Comparison of ENCODE assay signal across 15 mouse cellular contexts in the genomic region with DNA sequence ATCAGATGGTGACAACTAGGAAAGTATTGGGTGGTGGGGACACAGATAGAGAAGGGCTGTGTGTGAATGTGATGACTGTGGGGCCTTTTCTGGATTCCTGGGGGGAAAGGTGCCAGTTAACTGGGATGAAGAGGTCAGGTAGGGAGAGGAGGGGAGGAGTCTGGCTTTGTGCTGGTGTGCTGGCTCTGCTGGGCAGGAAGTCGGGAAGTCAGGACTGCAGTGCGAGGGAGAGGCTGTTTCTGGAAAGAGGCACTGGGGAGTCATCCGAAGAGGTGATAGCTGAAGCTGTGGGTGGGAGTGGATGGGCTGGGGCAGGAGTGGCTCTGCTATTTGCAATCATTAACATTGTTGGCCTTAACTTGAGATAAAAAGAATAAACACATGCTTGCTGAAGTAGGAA. TPM values are rescaled to one million over a fixed set of nuclear protein-coding genes. Genes with fewer than 3 reads are reported as not detected.
DNase-seq lines count a peak whose midpoint lies in the region; ATAC-seq and TF ChIP-seq lines count a peak whose summit lies in the region.
"Had no signal": no experiment of that assay in that cellular context is flagged by ENCODE, and none has a peak within 500 bp of the region (broad histone marks: within the 10 kb centered on the region; RNA-seq: fewer than 3 reads in every experiment).

No protein-coding gene starts in this region.

- TF ChIP-seq CTCF in gastrocnemius, adult 2 months (IDR thresholded peaks at IDR 0.05) = no peak

- no peaks in the 10 kb centered on the region; the same call in 1 of the 2 replicates for H3K36me3 ChIP-seq in intestine, embryonic 15.5 days
- H3K36me3 ChIP-seq: embryonic facial prominence, embryonic 15.5 days had no signal

- H3K27ac ChIP-seq in gastrocnemius, adult 2 months = 0 out of 2 replicates have a peak overlapping the region, but pooled peaks have one; percentile 8
- H3K27ac ChIP-seq in intestine, embryonic 15.5 days = no peak overlapping the region
- H3K27ac ChIP-seq: embryonic facial prominence, embryonic 15.5 days; layer of hippocampus, adult 2 months had no signal

- no peak overlapping the region for H3K4me3 ChIP-seq in gastrocnemius, adult 2 months
- H3K4me3 ChIP-seq in intestine, embryonic 15.5 days (replicated peaks) = no peak overlapping the region
- H3K4me3 ChIP-seq: embryonic facial prominence, embryonic 15.5 days; layer of hippocampus, adult 2 months had no signal

- DNase-seq in gastrocnemius, adult 2 months = peak; percentile 32
- DNase-seq in gastrocnemius, adult 18-20 months (ENCODE audit: low spot score) = no peak
- peak; percentile 52 for DNase-seq in R1 (ENCODE audit: low read depth, low spot score)
- peak; percentile 48 for DNase-seq in lung, postnatal 36 days
- DNase-seq in left cerebral cortex, adult 18-20 months (ENCODE audit: low spot score in 2 of 2) = no peak
- no peak for DNase-seq in gastrocnemius, postnatal 4 days (ENCODE audit: low spot score in 2 of 2)
- DNase-seq in cerebellum, adult 11 months = no peak
- DNase-seq: adrenal gland, adult 8-10 months; cerebellum, adult 9-11 months; forebrain, postnatal 0 days; thymus, adult 2 months had no signal

- peak; percentile 86 for ATAC-seq in intestine, embryonic 15.5 days
- ATAC-seq: forebrain, postnatal 0 days had no signal

- H3K4me2 ChIP-seq in intestine, embryonic 15.5 days (replicated peaks) = no peak overlapping the region
- H3K4me2 ChIP-seq: embryonic facial prominence, embryonic 15.5 days had no signal

- intact Hi-C loops in gastrocnemius, adult 2 months (cut with DNase I) = no loop called here

- no peaks in the 10 kb centered on the region for H3K9me3 ChIP-seq in intestine, embryonic 15.5 days
- H3K9me3 ChIP-seq: embryonic facial prominence, embryonic 15.5 days had no signal

- WGBS in intestine, embryonic 15.5 days = 15% methylated on average over 3 of the region's 3 CpGs

- no peak overlapping the region for H3K9ac ChIP-seq in intestine, embryonic 15.5 days
- H3K9ac ChIP-seq: embryonic facial prominence, embryonic 15.5 days; forebrain, postnatal 0 days had no signal

- H3K4me1 ChIP-seq in intestine, embryonic 15.5 days (replicated peaks) = no peaks in the 10 kb centered on the region
- H3K4me1 ChIP-seq: embryonic facial prominence, embryonic 15.5 days had no signal

- no peaks in the 10 kb centered on the region for H3K27me3 ChIP-seq in intestine, embryonic 15.5 days (replicated peaks)
- H3K27me3 ChIP-seq: embryonic facial prominence, embryonic 15.5 days had no signal

RNA-seq across cellular contexts. Expression of a gene that starts 23.7 kb away (rescaled TPM):
- 1 to 10 TPM; 5.1 to 8.5 TPM for total RNA-seq in gastrocnemius, adult 2 months (2021)
- 1 to 10 TPM; 4.5 to 6.0 TPM for total RNA-seq in gastrocnemius, adult 18-20 months (2021)
- polyA plus RNA-seq in intestine, embryonic 15.5 days (2015; fragmentation: Nextera tagmentation; extraction: Ambion mirVana) = 4.7 and 5.8 TPM in 2 replicates
- 1 to 10 TPM; 4.9 to 5.3 TPM for total RNA-seq in left cerebral cortex, adult 18-20 months (2021)
- 10 to 100 TPM; 53.1 to 56.9 TPM for total RNA-seq in gastrocnemius, postnatal 4 days (2021)
- total RNA-seq: hematopoietic stem cell, adult 5-6 weeks had no signal

Comparison
In these comparisons a context has a peak if more than half of its experiments do, and no peak if none do; other contexts are left out.
1. DNase-seq: peak in gastrocnemius, adult 2 months (single experiment), R1 (single experiment) and lung, postnatal 36 days (single experiment); none in gastrocnemius, adult 18-20 months (single experiment), left cerebral cortex, adult 18-20 months (0 of 2), gastrocnemius, postnatal 4 days (0 of 2) and cerebellum, adult 11 months (single experiment).
2. RNA of a gene that starts 23.7 kb away (total RNA-seq): 53.1 to 56.9 TPM in gastrocnemius, postnatal 4 days; 5.1 to 8.5 TPM in gastrocnemius, adult 2 months, 4.5 to 6.0 TPM in gastrocnemius, adult 18-20 months and 4.9 to 5.3 TPM in left cerebral cortex, adult 18-20 months; every median in the first group is over 4 times any median in the second.